8 mouse cellular contexts compared by ENCODE assay signal in genomic region chr3:145759379-145760209, GRCm38 (mm10). TPM values are rescaled to one million over a fixed set of nuclear protein-coding genes. Genes with fewer than 3 reads are reported as not detected.
DNase-seq lines count a peak whose midpoint lies in the region; ATAC-seq and TF ChIP-seq lines count a peak whose summit lies in the region.

No protein-coding gene starts in this region.

- TF ChIP-seq EP300 in stomach, postnatal 0 days (optimal IDR thresholded peaks at IDR 0.05): no peak

- H3K4me3 ChIP-seq in kidney, adult 2 months (ENCODE audit: insufficient read depth, low read depth, low read length): peak overlapping the region; percentile 90
- peak overlapping the region; percentile 78 for H3K4me3 ChIP-seq in forebrain, embryonic 13.5 days
- peak overlapping the region; percentile 65 for H3K4me3 ChIP-seq in liver, embryonic 12.5 days
- peak overlapping the region; percentile 55 for H3K4me3 ChIP-seq in stomach, postnatal 0 days (ENCODE audit: low read depth, low read length)

- WGBS in kidney, adult 2 months: 30% methylated on average over 14 of the region's 14 CpGs
- 4% methylated on average over 14 of the region's 14 CpGs for WGBS in forebrain, embryonic 13.5 days
- WGBS in liver, embryonic 12.5 days (ENCODE audit: insufficient replicate concordance): 23% methylated on average over 14 of the region's 14 CpGs
- 34% methylated on average over 14 of the region's 14 CpGs for WGBS in stomach, postnatal 0 days

- H3K27ac ChIP-seq in kidney, adult 2 months (ENCODE audit: insufficient read depth, low read depth, low read length): peak overlapping the region; percentile 85
- peak overlapping the region; percentile 91 for H3K27ac ChIP-seq in forebrain, embryonic 13.5 days
- peak overlapping the region; percentile 66; the same call in 1 of the 2 replicates for H3K27ac ChIP-seq in liver, embryonic 12.5 days
- no peak overlapping the region for H3K27ac ChIP-seq in stomach, postnatal 0 days (replicated peaks)

- no peaks in the 10 kb centered on the region for H3K36me3 ChIP-seq in kidney, adult 2 months (ENCODE audit: control insufficient read depth, insufficient read depth, low read length)
- H3K36me3 ChIP-seq in forebrain, embryonic 13.5 days (ENCODE audit: poor library complexity, severe bottlenecking): no peaks in the 10 kb centered on the region
- H3K36me3 ChIP-seq in liver, embryonic 12.5 days: no peaks in the 10 kb centered on the region
- H3K36me3 ChIP-seq in stomach, postnatal 0 days (ENCODE audit: control insufficient read depth, insufficient read depth, low read length): no peaks in the 10 kb centered on the region

- no peak for TF ChIP-seq POLR2A in kidney, adult 2 months (IDR thresholded peaks at IDR 0.05; ENCODE audit: low read depth, low read length)

- DNase-seq in kidney, adult 2 months: peak; percentile 40
- DNase-seq in kidney, postnatal 14 days: no peak
- DNase-seq in brain, adult 2 months (ENCODE audit: low read depth, low spot score): peak; percentile 82
- DNase-seq in stomach, postnatal 0 days (ENCODE audit: low spot score): no peak
- DNase-seq in thymus, adult 18-20 months: no peak
- DNase-seq in adrenal gland, adult (ENCODE audit: inconsistent age in 2 of 2, low spot score in 1 of 2): no peak

- no peaks in the 10 kb centered on the region for H3K9me3 ChIP-seq in forebrain, embryonic 13.5 days (replicated peaks)
- no peaks in the 10 kb centered on the region for H3K9me3 ChIP-seq in liver, embryonic 12.5 days (replicated peaks)
- H3K9me3 ChIP-seq in stomach, postnatal 0 days (ENCODE audit: control insufficient read depth, low read length): no peaks in the 10 kb centered on the region

- H3K4me1 ChIP-seq in kidney, adult 2 months (ENCODE audit: control insufficient read depth, insufficient read depth, low read length): peaks cover 26% of the 10 kb centered on the region
- peaks cover 41% of the 10 kb centered on the region for H3K4me1 ChIP-seq in forebrain, embryonic 13.5 days
- peaks cover 59% of the 10 kb centered on the region for H3K4me1 ChIP-seq in liver, embryonic 12.5 days
- H3K4me1 ChIP-seq in stomach, postnatal 0 days (replicated peaks; ENCODE audit: control insufficient read depth, insufficient read depth): peaks cover 4% of the 10 kb centered on the region

- H3K9ac ChIP-seq in forebrain, embryonic 13.5 days: peak overlapping the region; percentile 94
- peak overlapping the region; percentile 75 for H3K9ac ChIP-seq in liver, embryonic 12.5 days
- peak overlapping the region; percentile 70; the same call in 1 of the 2 replicates for H3K9ac ChIP-seq in stomach, postnatal 0 days (ENCODE audit: low read length)

- H3K27me3 ChIP-seq in kidney, adult 2 months (replicated peaks; ENCODE audit: control insufficient read depth, insufficient read depth, low read length): no peaks in the 10 kb centered on the region
- no peaks in the 10 kb centered on the region for H3K27me3 ChIP-seq in forebrain, embryonic 13.5 days
- peaks cover 34% of the 10 kb centered on the region for H3K27me3 ChIP-seq in liver, embryonic 12.5 days (replicated peaks)
- H3K27me3 ChIP-seq in stomach, postnatal 0 days (ENCODE audit: control insufficient read depth, insufficient read depth, low read length): no peaks in the 10 kb centered on the region

- no peak for TF ChIP-seq CTCF in kidney, adult 2 months (conservative IDR thresholded peaks at IDR 0.05; ENCODE audit: insufficient read depth, insufficient read length, low read depth, low read length)
- no peak for TF ChIP-seq CTCF in stomach, postnatal 0 days (IDR thresholded peaks at IDR 0.05; ENCODE audit: low read depth)

- ATAC-seq in forebrain, embryonic 13.5 days: peak; percentile 58; the same call in 1 of the 2 replicates
- ATAC-seq in liver, embryonic 12.5 days: no peak
- ATAC-seq in stomach, postnatal 0 days (ENCODE audit: low FRiP score, low TSS enrichment): no peak

- H3K4me2 ChIP-seq in forebrain, embryonic 13.5 days: peak overlapping the region; percentile 96
- peak overlapping the region; percentile 97 for H3K4me2 ChIP-seq in liver, embryonic 12.5 days
- peak overlapping the region; percentile 89 for H3K4me2 ChIP-seq in stomach, postnatal 0 days (replicated peaks; ENCODE audit: low read depth)

RNA-seq across cellular contexts. Expression of gene Ddah1, which starts 1.1 kb away (rescaled TPM):
- 143 and 159 TPM in 2 replicates for polyA plus RNA-seq in kidney, adult 2 months (2012; rRNA removed)
- 128 and 149 TPM in 2 replicates for polyA plus RNA-seq in forebrain, embryonic 13.5 days (2015; fragmentation: Nextera tagmentation; extraction: Ambion mirVana)
- polyA plus RNA-seq in liver, embryonic 12.5 days (2016; fragmentation: Nextera tagmentation; extraction: Ambion mirVana): 31.9 and 36.4 TPM in 2 replicates
- polyA plus RNA-seq in stomach, postnatal 0 days (2015; fragmentation: Nextera tagmentation; extraction: Ambion mirVana): 16.8 and 20.2 TPM in 2 replicates

Comparison
In these comparisons a context has a peak if more than half of its experiments do, and no peak if none do; other contexts are left out.
1. DNase-seq: peak in kidney, adult 2 months (single experiment) and brain, adult 2 months (single experiment); none in kidney, postnatal 14 days (single experiment), stomach, postnatal 0 days (single experiment), thymus, adult 18-20 months (0 of 2) and adrenal gland, adult (0 of 2).
2. Peak in every context shown above with its lines, with median percentiles within 50 percentile points of each other: H3K4me3 ChIP-seq, H3K4me2 ChIP-seq and H3K9ac ChIP-seq.